Mouse (Mus musculus) midbrain, postnatal 0 days (tissue): ENCODE results near the gene Camk1g. TPM values are rescaled to one million over a fixed set of nuclear protein-coding genes. Genes with fewer than 3 reads are reported as not detected.
A peak's percentile ranks its signal among the peaks of the same experiment; 100 is the strongest.

ENCODE experiments used
- ATAC-seq: fragments of 200-750 bp; cut with Nextera tagmentation; 2 replicates; pipeline ENCODE4 v1.8.0; 2017; ENCODE audit warnings: moderate number of reproducible peaks, mild to moderate bottlenecking, moderate TSS enrichment, moderate library complexity; ENCODE audit not compliant: low FRiP score
- DNase-seq: peaks from one replicate; pipeline ENCODE4 v3.0.0-alpha.2; 2015; ENCODE audit warnings: low spot score
- H3K27ac ChIP-seq: fragments of 300-500 bp; sonication (generic); 2 replicates; pipeline ENCODE4 v1.5.1; 2014; ENCODE audit warnings: low read depth, mild to moderate bottlenecking, low read length, mixed read lengths
- H3K27me3 ChIP-seq: fragments of 300-500 bp; sonication (generic); 2 replicates; pipeline ENCODE4 v1.6.1; 2014; ENCODE audit warnings: low read length, control low read depth, mixed read lengths; ENCODE audit not compliant: insufficient read depth
- H3K36me3 ChIP-seq: fragments of 300-500 bp; sonication (generic); 2 replicates; pipeline ENCODE4 v1.6.1; 2014; ENCODE audit warnings: low read length, control low read depth, mixed read lengths; ENCODE audit not compliant: insufficient read depth
- H3K4me1 ChIP-seq: fragments of 300-500 bp; sonication (generic); 2 replicates; pipeline ENCODE4 v1.6.1; 2014; ENCODE audit warnings: mild to moderate bottlenecking, control low read depth, antibody characterized with exemption, low read length, mixed read lengths; ENCODE audit not compliant: insufficient read depth
- H3K4me2 ChIP-seq: fragments of 300-500 bp; sonication (generic); 2 replicates; pipeline ENCODE4 v1.6.1; 2014; ENCODE audit warnings: low read depth, mild to moderate bottlenecking, low read length, mixed read lengths; ENCODE audit not compliant: poor library complexity, severe bottlenecking
- H3K4me3 ChIP-seq: fragments of 300-500 bp; sonication (generic); 2 replicates; pipeline ENCODE4 v1.5.1; 2014; ENCODE audit warnings: low read depth, mild to moderate bottlenecking, low read length, moderate library complexity
- H3K9ac ChIP-seq: fragments of 300-500 bp; sonication (generic); replicated peaks from 2 replicates; pipeline ENCODE4 v1.6.1; 2014; ENCODE audit warnings: mild to moderate bottlenecking, low read length, moderate library complexity, mixed read lengths; ENCODE audit not compliant: poor library complexity, severe bottlenecking
- H3K9me3 ChIP-seq: fragments of 300-500 bp; sonication (generic); 2 replicates; pipeline ENCODE4 v1.6.1; 2016; ENCODE audit warnings: low read length, control low read depth
- CTCF ChIP-seq: IDR thresholded peaks from 2 replicates; pipeline ENCODE4 v1.5.1; 2016; ENCODE audit warnings: antibody characterized with exemption, mild to moderate bottlenecking
- WGBS: fragments of 180-500 bp; shearing (Covaris S2); extraction: QIAGEN DNeasy Blood & Tissue Kit; methylation state at CpG from one replicate; pipeline ENCODE4 v1.1.7; 2014; 5-methylcytosine and 5-hydroxymethylcytosine counted together
- polyA plus RNA-seq: library from polyadenylated mRNA; unstranded; fragments of >200 nt; fragmentation: Nextera tagmentation; extraction: Ambion mirVana; gene quantifications from 2 replicates; pipeline ENCODE4 v1.2.1, GENCODE M21; 2015
- total RNA-seq: library from RNA; depleted of rRNA; stranded (reverse); fragments of >200 nt; gene quantifications from 2 replicates; pipeline ENCODE4 v1.2.3, GENCODE M21; 2014

The Camk1g gene
- total and polyA plus RNA-seq, 2 experiments from 2014 or later: 46.6 to 48.1 TPM

DNA sequence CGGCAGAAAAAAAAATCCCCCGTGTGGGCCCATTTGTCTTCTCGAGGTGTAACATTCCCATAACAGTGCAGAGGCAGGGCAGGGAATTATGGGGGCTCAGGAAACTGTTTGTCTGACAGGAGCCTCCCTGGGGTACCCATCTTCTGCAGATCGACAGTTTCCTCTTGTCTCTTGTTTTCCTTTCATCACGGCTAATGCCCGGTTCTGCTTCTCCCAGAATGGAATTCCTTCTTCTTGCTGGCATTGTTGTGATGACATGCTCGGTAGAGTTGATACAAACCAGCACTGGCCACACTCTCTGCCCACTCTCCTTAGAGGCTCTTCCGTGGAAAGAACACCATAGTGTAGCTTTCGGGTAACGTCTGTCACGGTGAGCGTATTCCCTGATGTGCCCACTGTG, 19.9 kb upstream of the Camk1g start:
- H3K9ac ChIP-seq: no peak overlapping the region
- ATAC-seq: no peak
- no peaks in the 10 kb centered on the region for H3K36me3 ChIP-seq
- WGBS: 21% methylated on average over 12 of the region's 12 CpGs
- no peak overlapping the region for H3K27ac ChIP-seq
- H3K27me3 ChIP-seq: no peaks in the 10 kb centered on the region
- no peaks in the 10 kb centered on the region for H3K9me3 ChIP-seq
- no peaks in the 10 kb centered on the region for H3K4me1 ChIP-seq
- H3K4me2 ChIP-seq: no peak overlapping the region
- no peak for TF ChIP-seq CTCF
- DNase-seq: no peak
- H3K4me3 ChIP-seq: no peak overlapping the region

DNA sequence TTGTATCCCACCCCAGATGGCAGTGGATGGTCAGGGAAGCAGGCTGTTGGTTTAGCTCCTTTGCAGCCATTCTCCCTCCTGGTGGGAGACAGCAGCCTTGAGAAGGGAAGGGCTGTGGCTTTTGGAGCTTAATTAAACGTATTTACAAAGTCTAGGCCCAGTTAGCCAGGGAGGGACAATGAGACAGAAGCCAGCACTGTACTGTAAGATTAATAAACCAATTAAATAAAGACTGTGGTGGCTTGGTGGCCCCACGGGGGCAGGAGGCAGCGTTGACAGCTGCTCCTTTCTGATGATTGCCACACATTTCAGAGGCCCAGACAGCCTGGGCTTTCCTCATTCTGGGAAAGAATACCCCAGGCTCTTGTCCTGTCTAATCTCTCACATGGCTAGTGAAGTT, 19.4 kb upstream of the Camk1g start:
- no peak overlapping the region for H3K27ac ChIP-seq
- H3K27me3 ChIP-seq: no peaks in the 10 kb centered on the region
- no peak overlapping the region for H3K4me3 ChIP-seq
- no peaks in the 10 kb centered on the region for H3K36me3 ChIP-seq
- 20% methylated on average over 3 of the region's 3 CpGs for WGBS
- no peaks in the 10 kb centered on the region for H3K9me3 ChIP-seq
- H3K4me2 ChIP-seq: no peak overlapping the region
- no peak for TF ChIP-seq CTCF
- ATAC-seq (no peak), DNase-seq (peak; percentile 79)
- H3K4me1 ChIP-seq: no peaks in the 10 kb centered on the region
- no peak overlapping the region for H3K9ac ChIP-seq

DNA sequence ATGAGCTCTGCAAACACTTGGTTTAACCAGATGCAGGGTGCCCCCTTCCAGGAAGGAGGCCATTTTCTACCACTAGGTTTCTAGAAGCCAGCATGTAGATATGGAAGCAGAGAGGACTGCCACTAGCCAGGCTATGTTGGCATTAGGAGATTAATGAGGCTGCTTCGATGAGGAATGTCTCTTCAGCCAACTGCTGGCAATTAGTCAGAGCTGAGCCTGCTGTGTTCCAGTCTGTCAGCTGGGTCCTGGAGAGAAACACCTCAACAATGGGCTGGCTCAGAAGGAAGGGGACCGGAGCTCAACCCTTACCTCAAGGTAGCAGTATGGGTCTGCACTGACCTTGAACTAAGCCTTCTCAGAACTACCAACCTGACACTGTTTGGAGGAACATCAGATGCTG, 17.1 kb upstream of the Camk1g start:
- no peak overlapping the region for H3K27ac ChIP-seq
- H3K27me3 ChIP-seq: no peaks in the 10 kb centered on the region
- ATAC-seq: no peak
- no peaks in the 10 kb centered on the region for H3K4me1 ChIP-seq
- no peaks in the 10 kb centered on the region for H3K36me3 ChIP-seq
- H3K4me2 ChIP-seq: no peak overlapping the region
- no peaks in the 10 kb centered on the region for H3K9me3 ChIP-seq
- 54% methylated on average over 2 of the region's 2 CpGs for WGBS
- peak; percentile 52 for DNase-seq
- H3K9ac ChIP-seq: no peak overlapping the region
- TF ChIP-seq CTCF: no peak
- H3K4me3 ChIP-seq: no peak overlapping the region

DNA sequence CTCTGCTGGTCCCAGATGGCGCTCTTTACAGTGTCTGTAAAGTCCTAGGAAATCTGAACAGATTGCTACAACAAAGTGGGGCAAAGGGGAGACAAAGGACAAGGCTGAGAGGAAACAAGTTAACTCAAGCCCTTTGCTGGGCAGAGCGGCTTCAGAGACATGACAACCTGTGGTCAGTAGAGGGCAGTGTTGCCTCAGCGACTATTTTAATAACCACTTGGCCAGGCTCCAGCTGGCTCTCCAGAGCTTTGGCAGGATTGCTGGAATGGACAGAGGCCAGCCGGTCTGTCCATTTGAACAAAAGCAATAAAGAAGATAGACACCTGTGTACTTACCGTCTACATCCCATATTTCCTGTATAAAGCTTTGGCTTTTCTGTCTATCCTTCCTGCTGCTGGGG, 16.0 kb upstream of the Camk1g start:
- DNase-seq (peak; percentile 93), ATAC-seq (no peak)
- no peaks in the 10 kb centered on the region for H3K9me3 ChIP-seq
- no peak overlapping the region for H3K4me2 ChIP-seq
- H3K4me1 ChIP-seq: no peaks in the 10 kb centered on the region; the same call in 1 of the 2 replicates
- 0% methylated on average over 5 of the region's 5 CpGs for WGBS
- TF ChIP-seq CTCF: peak; percentile 93
- no peak overlapping the region for H3K9ac ChIP-seq
- no peak overlapping the region for H3K4me3 ChIP-seq
- H3K36me3 ChIP-seq: no peaks in the 10 kb centered on the region
- no peaks in the 10 kb centered on the region for H3K27me3 ChIP-seq
- no peak overlapping the region for H3K27ac ChIP-seq

DNA sequence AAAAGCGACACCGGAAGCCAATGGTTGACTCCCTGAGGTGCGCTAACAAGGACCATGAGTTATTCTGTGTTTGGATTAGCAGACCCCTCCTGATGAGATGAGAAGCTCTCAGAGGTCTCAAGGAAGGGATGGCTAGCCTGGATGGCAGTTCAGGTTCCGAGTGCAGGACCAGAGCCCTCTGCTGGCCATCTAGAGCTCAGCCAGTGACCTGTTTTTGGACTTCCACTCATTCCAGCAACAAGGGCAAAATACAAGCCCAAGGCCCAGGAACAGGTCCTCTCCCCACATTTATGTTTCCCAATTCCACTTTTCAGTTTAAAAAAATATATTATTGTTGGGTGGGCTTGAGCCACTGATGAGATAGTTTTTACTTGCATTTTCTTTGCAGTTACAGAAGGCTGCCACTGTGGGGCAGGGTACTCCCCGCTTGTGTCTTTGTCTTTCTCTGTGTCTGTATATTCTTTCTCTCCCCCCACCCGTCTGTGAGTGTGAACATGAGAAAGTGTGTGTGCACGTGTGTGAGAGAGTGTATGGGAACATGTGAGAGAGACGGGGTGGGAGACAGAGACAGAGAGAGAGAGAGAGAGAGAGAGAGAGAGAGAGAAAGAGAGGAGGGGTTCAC, 12.9 kb upstream of the Camk1g start:
- no peak overlapping the region for H3K9ac ChIP-seq
- no peak overlapping the region for H3K27ac ChIP-seq
- H3K36me3 ChIP-seq: no peaks in the 10 kb centered on the region
- H3K27me3 ChIP-seq: no peaks in the 10 kb centered on the region
- peak; percentile 71 for DNase-seq
- TF ChIP-seq CTCF: peak; percentile 71
- ATAC-seq: peak; percentile 28; the same call in 1 of the 2 replicates
- 4% methylated on average over 8 of the region's 8 CpGs for WGBS
- H3K4me3 ChIP-seq: no peak overlapping the region
- H3K4me2 ChIP-seq: 0 out of 2 replicates have a peak overlapping the region, but pooled peaks have one; percentile 2
- H3K9me3 ChIP-seq: no peaks in the 10 kb centered on the region
- no peaks in the 10 kb centered on the region; the same call in 1 of the 2 replicates for H3K4me1 ChIP-seq

DNA sequence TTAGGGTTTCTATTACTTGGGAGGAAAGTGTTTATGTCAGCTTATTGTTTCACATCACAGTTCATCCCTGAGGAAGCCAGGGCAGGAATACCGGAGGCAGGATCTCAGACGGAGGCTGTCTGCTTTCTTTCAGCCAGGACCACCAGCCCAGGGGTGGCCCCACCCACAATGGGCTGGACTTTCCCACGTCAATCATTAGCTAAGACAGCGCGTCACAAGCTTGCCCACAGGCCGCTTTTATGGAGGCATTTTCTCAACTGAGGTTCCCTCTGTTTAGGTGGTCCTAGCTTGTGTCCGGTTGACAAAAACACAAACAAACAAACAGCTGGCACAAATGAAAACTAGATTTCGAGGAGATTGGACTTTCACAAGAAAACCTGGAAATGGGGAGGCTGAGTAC, 12.3 kb upstream of the Camk1g start:
- Histone ChIP-seq H3K36me3 (no peaks in the 10 kb centered on the region), H3K9ac (no peak overlapping the region), H3K27me3 (no peaks in the 10 kb centered on the region), H3K9me3 (no peaks in the 10 kb centered on the region), H3K4me3 (no peak overlapping the region), H3K4me2 (peak overlapping the region; percentile 2), H3K27ac (no peak overlapping the region), H3K4me1 (no peaks in the 10 kb centered on the region; the same call in 1 of the 2 replicates)
- WGBS: 5% methylated on average over 8 of the region's 8 CpGs
- peak; percentile 74 for ATAC-seq
- DNase-seq: peak; percentile 51
- no peak for TF ChIP-seq CTCF
